Mouse (Mus musculus) kidney, adult 11 months (tissue): Measurements from ENCODE around the gene 4921517D22Rik.

Source experiments
- DNase-seq: peaks from one replicate; pipeline ENCODE4 v3.0.0; 2022

Gene 4921517D22Rik

GRCm38 (mm10) chr13:59657781-59658180 lies 36.1 kb downstream of the 4921517D22Rik start:
- no peak for DNase-seq

GRCm38 (mm10) chr13:59656975-59657388 lies 36.9 kb downstream of the 4921517D22Rik start:
- peak; percentile 17 for DNase-seq

DNA sequence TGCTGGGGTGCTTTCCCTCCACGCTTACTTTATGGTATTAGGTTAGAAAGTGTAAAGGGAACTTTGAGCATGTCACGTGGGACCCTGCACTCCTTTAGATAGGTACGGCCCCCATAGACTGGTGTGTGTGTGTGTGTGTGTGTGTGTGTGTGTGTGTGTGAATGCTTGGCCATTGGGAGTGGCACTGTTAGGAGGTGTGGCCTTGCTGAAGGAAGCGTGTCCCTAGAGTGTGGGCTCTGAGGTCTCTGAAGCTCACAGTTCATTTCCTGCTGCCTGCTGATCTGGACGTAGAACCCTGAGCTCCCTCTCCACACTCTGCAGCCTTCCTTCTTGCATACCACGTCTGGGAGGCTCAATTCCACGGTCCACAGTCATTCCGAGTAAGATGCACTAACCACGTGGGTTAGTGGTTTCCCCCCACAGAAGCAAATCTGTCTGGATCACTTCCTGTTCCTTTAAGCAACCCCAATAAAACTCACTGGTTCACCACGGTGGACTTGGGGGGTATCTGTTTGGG lies 37.5 kb downstream of the 4921517D22Rik start:
- no peak for DNase-seq

- DNase-seq: no peak
Measured at GRCm38 (mm10) chr13:59655718-59656315, 38.1 kb downstream of the 4921517D22Rik start.

GRCm38 (mm10) chr13:59654465-59654864 lies 39.4 kb downstream of the 4921517D22Rik start:
- DNase-seq: no peak

DNA sequence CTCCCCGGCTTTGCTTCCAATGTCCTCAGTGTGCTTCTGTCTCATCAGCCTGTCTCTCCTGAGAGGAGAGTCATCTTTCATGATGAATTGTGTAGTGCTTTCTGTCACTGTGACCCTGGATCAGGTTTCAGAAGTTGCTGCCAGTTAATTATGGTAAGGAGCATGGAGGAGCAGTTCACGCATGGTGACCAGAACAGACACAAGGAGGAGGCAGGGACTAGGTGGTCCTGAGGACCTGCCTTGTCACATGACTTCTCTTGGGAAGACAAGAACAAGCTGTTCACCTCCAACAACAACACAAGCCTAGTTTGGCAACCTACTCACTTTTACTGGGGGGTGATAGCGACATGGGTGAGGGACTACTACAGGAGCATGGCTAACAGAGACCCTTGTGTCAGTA lies 40.8 kb downstream of the 4921517D22Rik start:
- DNase-seq: no peak

- DNase-seq: no peak
Measured at GRCm38 (mm10) chr13:59652651-59653050, 41.3 kb downstream of the 4921517D22Rik start.

DNA sequence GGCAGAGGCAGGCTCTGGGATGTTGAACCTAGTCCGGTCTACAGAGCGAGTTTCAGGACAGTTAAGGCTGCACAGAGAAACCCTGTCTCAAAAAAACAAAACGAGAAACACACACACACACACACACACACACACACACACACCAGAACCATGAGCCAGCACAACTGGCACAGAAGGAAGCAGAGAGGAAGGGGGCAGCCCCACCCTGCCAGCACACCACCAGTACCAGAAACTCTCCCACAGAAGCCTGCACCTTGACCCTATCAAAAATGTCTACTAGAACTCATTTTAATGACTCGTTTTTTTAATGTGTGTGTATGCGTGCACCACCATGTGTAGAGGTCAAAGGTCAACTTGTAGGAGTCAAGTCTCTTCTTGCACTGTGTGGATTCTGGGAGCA lies 44.1 kb downstream of the 4921517D22Rik start:
- no peak for DNase-seq

GRCm38 (mm10) chr13:59648598-59648997 lies 45.3 kb downstream of the 4921517D22Rik start:
- DNase-seq: no peak

GRCm38 (mm10) chr13:59647484-59647883 lies 46.4 kb downstream of the 4921517D22Rik start:
- DNase-seq: no peak

DNA sequence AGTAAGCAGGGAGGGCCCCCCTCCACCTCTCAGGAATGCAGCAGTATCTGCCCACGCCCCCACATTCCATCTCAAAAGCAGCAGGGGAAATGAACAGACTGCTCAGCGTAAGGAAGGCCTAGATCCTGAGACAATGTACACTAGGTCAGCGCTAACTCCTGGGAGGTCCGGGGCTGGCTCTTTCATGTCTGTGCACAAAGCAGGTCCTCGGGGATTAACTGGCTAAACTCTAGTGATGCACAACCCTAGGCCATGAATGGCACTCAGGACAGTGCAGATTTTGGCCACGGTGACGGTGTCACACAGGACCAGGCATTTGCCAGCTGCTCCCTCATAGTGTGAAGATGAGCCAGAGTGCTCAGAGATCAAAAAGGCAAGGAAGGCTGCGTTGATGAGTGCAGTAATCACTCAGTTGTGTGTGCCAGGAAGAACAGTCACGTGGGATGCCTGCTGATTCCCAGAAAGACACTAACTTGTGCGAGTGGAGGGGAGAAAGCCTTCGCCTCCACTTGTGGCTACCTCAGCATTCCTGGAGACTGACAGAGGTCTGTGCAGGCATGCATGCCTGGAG lies 47.1 kb downstream of the 4921517D22Rik start:
- DNase-seq: peak; percentile 43

DNA sequence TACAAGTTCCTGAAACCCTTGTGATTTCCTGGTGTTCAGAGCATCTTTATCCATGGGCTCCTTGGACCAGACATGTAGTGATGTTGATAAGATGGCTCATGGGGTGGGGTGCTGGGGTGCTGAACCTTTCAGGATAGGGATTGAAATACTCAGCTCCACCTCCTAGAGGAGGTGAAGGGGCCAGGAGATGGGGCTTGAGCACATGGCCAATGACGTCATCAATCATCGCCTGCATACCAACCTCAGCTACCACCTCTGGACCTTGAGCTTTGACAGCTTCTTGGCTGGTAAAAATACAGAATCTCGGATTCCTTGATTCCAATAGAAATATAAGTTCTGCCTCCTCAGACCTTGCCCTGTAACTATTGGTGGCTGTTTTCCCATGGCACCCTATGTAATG lies 48.4 kb downstream of the 4921517D22Rik start:
- no peak for DNase-seq

- no peak for DNase-seq
Measured at GRCm38 (mm10) chr13:59642818-59643217, 51.1 kb downstream of the 4921517D22Rik start.

DNA sequence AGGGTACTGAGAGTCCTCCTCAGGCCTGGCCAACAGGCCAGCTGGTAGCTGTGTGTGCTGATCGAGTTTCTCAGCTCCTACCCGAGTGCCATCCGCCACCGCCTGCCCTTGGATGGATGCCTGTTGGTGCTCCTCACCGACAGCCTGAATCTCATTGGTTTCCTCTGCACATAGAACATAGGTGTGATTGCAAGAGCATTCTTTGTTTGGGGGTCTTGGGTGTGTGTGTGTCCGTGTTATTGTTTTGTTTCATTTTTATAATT lies 53.8 kb downstream of the 4921517D22Rik start:
- DNase-seq: no peak

DNA sequence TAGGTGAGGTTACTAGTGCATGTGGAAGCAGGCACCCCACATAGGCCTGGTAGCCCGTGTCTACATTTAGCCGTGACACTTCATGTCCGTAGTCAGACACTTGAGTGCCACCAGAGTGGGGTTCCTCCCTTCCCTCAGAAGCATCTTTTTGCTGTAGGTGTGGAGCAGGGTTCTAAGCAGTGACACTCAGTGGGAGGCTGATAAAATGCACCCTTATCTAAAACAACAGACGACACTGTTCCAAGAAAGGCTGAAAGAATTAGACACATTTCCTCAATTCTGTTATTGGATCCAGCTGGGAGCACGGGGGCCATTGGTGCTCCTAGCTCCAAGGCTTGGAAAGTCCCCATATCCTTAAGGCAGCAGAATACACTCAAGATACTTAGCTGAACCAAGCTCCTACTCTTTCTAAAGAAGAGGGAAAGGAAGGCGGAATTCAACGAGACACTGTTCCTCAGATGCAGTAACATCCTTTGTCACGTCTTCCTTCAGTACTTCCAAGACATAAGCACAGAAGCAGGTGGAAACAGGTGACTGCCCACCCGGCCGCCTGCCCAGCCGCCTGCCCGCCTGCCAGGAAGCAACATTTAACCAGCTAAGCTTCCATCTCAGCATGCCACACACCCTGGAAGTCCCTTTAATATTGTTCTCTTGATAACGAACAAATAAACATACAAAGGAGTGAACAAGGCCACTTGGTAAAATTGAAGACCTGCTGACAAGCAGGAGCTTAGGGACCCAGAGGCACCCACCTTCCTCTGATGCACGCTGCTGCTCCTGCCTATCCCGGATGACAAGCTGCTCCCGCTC lies 54.3 kb downstream of the 4921517D22Rik start:
- DNase-seq: no peak

DNA sequence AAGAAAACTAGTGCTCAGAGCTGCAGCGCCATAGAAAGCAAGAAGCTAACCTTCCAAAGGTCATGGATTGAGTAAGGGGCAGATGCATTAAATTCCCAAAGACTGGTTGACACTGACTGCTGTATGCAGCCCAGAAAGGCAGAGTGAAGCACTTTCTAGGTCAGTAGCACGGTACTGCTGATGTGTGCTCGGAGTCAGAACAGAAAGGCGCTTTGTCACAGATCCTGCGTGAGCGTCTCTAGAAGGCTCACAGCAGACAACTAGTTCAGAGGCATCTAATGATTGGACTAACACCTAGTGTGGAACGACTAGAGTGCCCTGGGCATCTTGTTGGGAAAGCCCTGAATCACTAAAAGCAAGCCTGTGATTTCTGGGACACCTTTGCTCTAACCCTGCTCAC lies 56.1 kb downstream of the 4921517D22Rik start:
- no peak for DNase-seq
